Mouse (Mus musculus) heart, embryonic 14.5 days (tissue): ENCODE measurements around the gene Tead1. TPM values are rescaled to one million over a fixed set of nuclear protein-coding genes. Genes with fewer than 3 reads are reported as not detected.

Source experiments
- ATAC-seq: fragments of 200-750 bp; cut with Nextera tagmentation; 2 replicates; pipeline ENCODE4 v1.8.0; 2017; ENCODE audit warnings: low read depth, moderate TSS enrichment; ENCODE audit not compliant: insufficient number of reproducible peaks, insufficient read depth, low FRiP score
- H3K27ac ChIP-seq, 2 experiments: fragments of 200-500 bp in 1 of 2; fragments of 300-500 bp in 1 of 2; sonication (generic) in 1 of 2; replicated peaks in 1 of 2; 2 replicates each; pipeline ENCODE4 v1.5.1; 2012 to 2014; ENCODE audit warnings: low read depth in 2 of 2, low read length in 2 of 2, control low read depth in 1 of 2, mild to moderate bottlenecking in 1 of 2, mixed read lengths in 1 of 2; ENCODE audit not compliant: control insufficient read depth in 1 of 2, insufficient read depth in 1 of 2
- H3K27me3 ChIP-seq: fragments of 300-500 bp; sonication (generic); 2 replicates; pipeline ENCODE4 v1.6.1; 2014; ENCODE audit warnings: mild to moderate bottlenecking, low read length, control low read depth; ENCODE audit not compliant: control insufficient read depth, insufficient read depth
- H3K36me3 ChIP-seq: fragments of 300-500 bp; sonication (generic); 2 replicates; pipeline ENCODE4 v1.6.1; 2014; ENCODE audit warnings: mild to moderate bottlenecking, control low read depth, low read length, mixed read lengths; ENCODE audit not compliant: control insufficient read depth, insufficient read depth
- H3K4me1 ChIP-seq, 2 experiments: fragments of 200-500 bp in 1 of 2; fragments of 300-500 bp in 1 of 2; sonication (generic) in 1 of 2; 2 replicates each; pipeline ENCODE4 v1.6.1; 2012 to 2014; ENCODE audit warnings: low read length in 2 of 2, control low read depth in 1 of 2, mixed read lengths in 1 of 2; ENCODE audit not compliant: control insufficient read depth in 2 of 2, insufficient read depth in 2 of 2
- H3K4me2 ChIP-seq: fragments of 300-500 bp; sonication (generic); 2 replicates; pipeline ENCODE4 v1.6.1; 2014; ENCODE audit warnings: mild to moderate bottlenecking, low read length
- H3K4me3 ChIP-seq, 2 experiments: fragments of 200-500 bp in 1 of 2; fragments of 300-500 bp in 1 of 2; sonication (generic) in 1 of 2; 2 replicates each; pipeline ENCODE4 v1.5.1; 2012 to 2014; ENCODE audit warnings: low read length in 2 of 2, mild to moderate bottlenecking in 2 of 2, control low read depth in 1 of 2, low read depth in 1 of 2, moderate library complexity in 1 of 2; ENCODE audit not compliant: control insufficient read depth in 1 of 2, insufficient read depth in 1 of 2
- H3K9ac ChIP-seq: fragments of 300-500 bp; sonication (generic); 2 replicates; pipeline ENCODE4 v1.6.1; 2014; ENCODE audit warnings: mild to moderate bottlenecking, low read length
- H3K9me3 ChIP-seq: fragments of 300-500 bp; sonication (generic); 2 replicates; pipeline ENCODE4 v1.6.1; 2016; ENCODE audit warnings: low read length, control low read depth; ENCODE audit not compliant: control insufficient read depth
- WGBS: fragments of 180-500 bp; shearing (Covaris S2); extraction: QIAGEN DNeasy Blood & Tissue Kit; methylation state at CpG from one replicate; pipeline ENCODE4 v1.1.7; 2014; 5-methylcytosine and 5-hydroxymethylcytosine counted together
- polyA plus RNA-seq: library from polyadenylated mRNA; unstranded; fragments of >200 nt; fragmentation: Nextera tagmentation; extraction: Ambion mirVana; gene quantifications from 2 replicates; pipeline ENCODE4 v1.2.1, GENCODE M21; 2014

Gene Tead1
- polyA plus RNA-seq, 1 experiment from 2014 or later, result 40.7 TPM

DNA sequence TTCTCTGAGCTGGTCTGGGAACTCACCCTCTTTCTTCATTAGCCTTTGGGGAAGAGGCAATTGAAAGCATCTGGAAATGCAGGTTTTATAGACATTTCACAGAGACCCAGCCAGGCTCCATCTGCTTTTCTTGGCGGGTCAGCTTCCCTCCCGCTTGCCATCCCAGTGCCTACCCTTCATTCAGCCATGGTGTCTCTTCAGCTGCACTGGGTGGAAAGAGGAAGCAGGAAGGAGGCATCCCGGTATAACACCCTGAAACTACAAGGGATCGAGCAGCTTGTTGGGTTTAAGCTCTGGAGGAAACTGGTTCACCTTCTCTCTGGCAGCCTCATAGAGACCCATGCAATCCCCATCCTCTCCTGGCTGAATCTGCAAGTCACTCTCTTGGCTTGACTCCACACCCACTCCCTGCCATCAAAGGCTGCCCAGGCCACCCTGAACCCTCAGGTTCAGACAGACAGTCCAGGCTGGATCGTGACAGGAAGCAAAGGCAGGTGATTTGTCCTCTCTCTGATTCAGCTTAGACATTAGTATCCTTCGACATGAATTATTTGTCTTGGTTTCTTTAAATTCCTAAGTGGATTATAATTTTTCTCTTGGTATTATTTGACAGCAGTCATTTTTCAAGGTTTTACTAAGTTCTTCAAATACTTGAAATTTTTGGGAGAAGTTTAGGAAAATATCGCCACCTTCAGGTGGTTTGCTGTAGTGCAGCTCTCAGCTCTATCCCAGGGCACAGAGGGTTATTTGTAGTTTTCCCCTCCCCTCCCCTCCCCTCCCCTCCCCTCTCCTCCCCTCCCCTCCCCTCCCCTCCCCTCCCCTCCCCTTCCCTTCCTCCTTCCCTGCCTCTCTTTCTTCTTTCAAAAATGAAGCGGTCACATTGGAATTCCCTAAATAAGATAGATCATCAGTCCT is 189.7 kb downstream of the Tead1 start:
- 53% methylated on average over 7 of the region's 8 CpGs for WGBS
- H3K9ac ChIP-seq, result no peak overlapping the region
- peak overlapping the region; percentile 7 to 39; a peak in 1 of 4 replicates for H3K27ac ChIP-seq
- peaks cover 52% of the 10 kb centered on the region for H3K36me3 ChIP-seq
- no peak overlapping the region for H3K4me3 ChIP-seq
- no peaks in the 10 kb centered on the region for H3K9me3 ChIP-seq
- H3K4me2 ChIP-seq, result no peak overlapping the region
- ATAC-seq, result no peak
- peaks cover 14 to 28% of the 10 kb centered on the region in 2 experiments for H3K4me1 ChIP-seq
- no peaks in the 10 kb centered on the region for H3K27me3 ChIP-seq

DNA sequence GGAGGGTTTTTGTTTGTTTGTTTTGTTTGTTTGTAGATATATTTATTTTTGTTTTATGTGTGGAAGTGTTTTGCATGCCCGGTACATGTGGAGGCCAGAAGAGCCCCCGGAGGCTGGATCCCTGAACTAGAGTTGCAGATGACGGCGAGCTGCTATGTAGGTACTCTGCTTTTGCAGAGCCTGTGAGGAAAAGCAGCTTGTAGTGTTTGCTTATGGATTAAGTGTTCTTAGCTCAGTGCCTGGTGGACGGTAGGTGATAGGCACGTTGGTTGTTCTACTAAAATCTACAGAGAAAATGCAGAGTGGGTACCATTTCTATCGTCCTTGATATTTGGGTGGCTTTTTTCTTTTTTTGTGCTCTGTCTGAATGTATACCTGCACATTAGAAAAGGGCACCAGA is 192.6 kb downstream of the Tead1 start:
- 90% methylated on average over 7 of the region's 7 CpGs for WGBS
- H3K4me2 ChIP-seq, result no peak overlapping the region
- peaks cover 17 to 31% of the 10 kb centered on the region in 2 experiments for H3K4me1 ChIP-seq
- H3K27ac ChIP-seq, result no peak overlapping the region
- ATAC-seq, result no peak
- H3K36me3 ChIP-seq, result peaks cover 47% of the 10 kb centered on the region
- no peak overlapping the region for H3K9ac ChIP-seq
- no peaks in the 10 kb centered on the region for H3K27me3 ChIP-seq
- H3K9me3 ChIP-seq, result no peaks in the 10 kb centered on the region
- no peak overlapping the region for H3K4me3 ChIP-seq

GRCm38 (mm10) chr7:112872435-112873196 is 193.5 kb downstream of the Tead1 start:
- H3K9ac ChIP-seq, result peak overlapping the region; percentile 2; the same call in 1 of the 2 replicates
- no peak for ATAC-seq
- peaks cover 17 to 31% of the 10 kb centered on the region in 2 experiments for H3K4me1 ChIP-seq
- no peak overlapping the region for H3K4me3 ChIP-seq
- H3K27me3 ChIP-seq, result no peaks in the 10 kb centered on the region
- H3K4me2 ChIP-seq, result peak overlapping the region; percentile 22; the same call in 1 of the 2 replicates
- H3K36me3 ChIP-seq, result peaks cover 47% of the 10 kb centered on the region
- peak overlapping the region; percentile 73 to 78 for H3K27ac ChIP-seq
- no peaks in the 10 kb centered on the region for H3K9me3 ChIP-seq
- WGBS, result 51% methylated on average over 9 of the region's 9 CpGs

DNA sequence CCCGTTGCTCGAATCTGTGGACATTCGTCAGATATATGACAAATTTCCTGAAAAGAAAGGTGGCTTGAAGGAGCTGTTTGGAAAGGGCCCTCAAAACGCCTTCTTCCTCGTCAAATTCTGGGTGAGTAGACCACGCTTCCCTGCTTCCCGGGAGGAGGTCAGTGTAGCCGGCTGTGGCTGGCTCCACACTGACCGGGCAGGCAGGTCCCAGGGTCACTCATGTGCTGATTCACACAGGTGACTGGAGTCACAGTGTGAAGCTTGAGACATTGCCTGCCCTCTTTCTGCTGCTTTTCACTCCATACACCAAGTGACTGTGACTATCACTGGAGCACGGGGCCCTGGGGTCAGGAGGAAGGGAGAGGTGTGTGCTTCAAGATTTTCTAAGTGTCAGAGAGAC is 197.0 kb downstream of the Tead1 start:
- H3K9me3 ChIP-seq, result no peaks in the 10 kb centered on the region
- peaks cover 16 to 26% of the 10 kb centered on the region in 2 experiments for H3K4me1 ChIP-seq
- 83% methylated on average over 10 of the region's 10 CpGs for WGBS
- H3K4me2 ChIP-seq, result no peak overlapping the region
- ATAC-seq, result no peak
- H3K9ac ChIP-seq, result no peak overlapping the region
- no peak overlapping the region for H3K4me3 ChIP-seq
- H3K27me3 ChIP-seq, result no peaks in the 10 kb centered on the region
- no peak overlapping the region for H3K27ac ChIP-seq
- H3K36me3 ChIP-seq, result peaks cover 52% of the 10 kb centered on the region

DNA sequence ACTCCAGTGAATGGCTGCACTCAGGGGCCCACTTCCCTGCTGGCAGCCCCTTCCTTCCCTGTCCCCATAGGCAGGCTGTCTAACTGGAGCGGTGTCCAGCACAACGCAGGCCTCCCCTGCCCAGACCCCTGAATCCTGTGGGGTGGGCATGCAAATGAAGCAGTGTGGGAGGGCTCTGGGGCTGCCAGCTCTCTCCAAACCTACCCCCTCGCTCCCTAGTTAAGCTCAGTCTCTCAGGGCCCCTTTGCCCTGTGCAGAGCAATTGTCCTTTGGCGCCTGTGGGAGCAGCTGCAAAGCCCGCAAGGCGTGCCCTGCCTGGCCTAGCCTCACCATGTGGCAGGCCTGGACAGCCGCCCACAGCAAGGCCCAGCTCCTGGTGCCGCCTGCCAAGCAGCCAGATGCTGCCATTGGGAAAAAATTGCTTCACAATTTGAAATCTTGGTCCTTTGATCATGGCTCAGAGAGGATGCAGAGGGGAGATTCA is 204.7 kb downstream of the Tead1 start:
- Histone ChIP-seq H3K36me3 (peaks cover 29% of the 10 kb centered on the region), H3K9me3 (no peaks in the 10 kb centered on the region), H3K27ac (peak overlapping the region; percentile 39 to 76; a peak in 3 of 4 replicates), H3K4me3 (no peak overlapping the region), H3K9ac (peak overlapping the region; percentile 27; the same call in 1 of the 2 replicates), H3K4me2 (no peak overlapping the region), H3K27me3 (no peaks in the 10 kb centered on the region), H3K4me1 (peaks cover 19 to 37% of the 10 kb centered on the region in 2 experiments)
- 31% methylated on average over 8 of the region's 8 CpGs for WGBS
- peak; percentile 59 for ATAC-seq

DNA sequence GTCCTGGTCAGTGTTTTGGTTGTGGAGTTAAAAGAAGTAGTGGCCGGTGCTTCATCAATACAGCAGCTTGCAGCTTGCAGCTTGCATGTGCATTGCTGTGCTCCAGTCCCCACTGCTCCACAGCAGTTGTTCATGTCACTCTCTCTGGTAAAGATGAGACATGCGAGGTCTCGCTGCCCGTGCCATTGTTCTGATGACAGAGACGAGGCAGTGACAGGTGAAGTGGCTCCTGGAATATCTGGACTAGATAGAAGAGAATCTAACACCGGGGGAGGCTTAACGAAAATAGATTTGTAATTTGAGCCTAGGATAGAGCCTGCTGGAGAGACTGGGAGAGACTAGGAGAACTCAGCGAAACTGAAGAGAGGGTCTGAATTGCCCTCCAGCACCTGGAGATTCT is 206.4 kb downstream of the Tead1 start:
- no peak overlapping the region for H3K4me3 ChIP-seq
- H3K27me3 ChIP-seq, result no peaks in the 10 kb centered on the region
- peak overlapping the region; percentile 13 to 57 for H3K27ac ChIP-seq
- peaks cover 25% of the 10 kb centered on the region for H3K36me3 ChIP-seq
- no peak for ATAC-seq
- peak overlapping the region; percentile 19; the same call in 1 of the 2 replicates for H3K4me2 ChIP-seq
- WGBS, result 16% methylated on average over 8 of the region's 8 CpGs
- H3K9ac ChIP-seq, result peak overlapping the region; percentile 32; the same call in 1 of the 2 replicates
- no peaks in the 10 kb centered on the region for H3K9me3 ChIP-seq
- H3K4me1 ChIP-seq, result peaks cover 19 to 37% of the 10 kb centered on the region in 2 experiments

- H3K9ac ChIP-seq, result no peak overlapping the region
- H3K4me3 ChIP-seq, result no peak overlapping the region
- no peaks in the 10 kb centered on the region for H3K9me3 ChIP-seq
- H3K4me2 ChIP-seq, result no peak overlapping the region
- WGBS, result 92% methylated on average over 6 of the region's 6 CpGs
- peaks cover 63% of the 10 kb centered on the region for H3K36me3 ChIP-seq
- H3K4me1 ChIP-seq, result no peaks in the 10 kb centered on the region
- no peak for ATAC-seq
- no peak overlapping the region for H3K27ac ChIP-seq
- no peaks in the 10 kb centered on the region for H3K27me3 ChIP-seq
These were observed 212.8 kb downstream of the Tead1 start for GRCm38 (mm10) chr7:112891883-112892282.
